Mouse (Mus musculus) layer of hippocampus, adult 2 months (tissue): ENCODE measurements around the gene Alx1. TPM values are rescaled to one million over a fixed set of nuclear protein-coding genes. Genes with fewer than 3 reads are reported as not detected.

Source experiments
- DNase-seq, 2 experiments: peaks; one replicate each; pipeline ENCODE4 v3.0.0; 2022; ENCODE audit warnings: low spot score in 2 of 2
- H3K27ac ChIP-seq: fragments of 200-600 bp; 2 replicates; pipeline ENCODE4 v1.8.1; 2022
- H3K4me3 ChIP-seq: fragments of 200-600 bp; 2 replicates; pipeline ENCODE4 v1.8.1; 2022; ENCODE audit warnings: mild to moderate bottlenecking
- CTCF ChIP-seq: fragments of 200-600 bp; conservative IDR thresholded peaks from 2 replicates; pipeline ENCODE4 v1.8.1; 2022; ENCODE audit warnings: antibody characterized with exemption, mild to moderate bottlenecking, moderate library complexity
- long read RNA-seq, 2 experiments: library from polyadenylated mRNA; stranded (forward); transcript quantifications; one replicate each; pipeline ENCODE4 v2.0.0; 2021; ENCODE audit warnings: borderline mapping rate in 2 of 2
- total RNA-seq, 2 experiments: library from RNA; stranded (reverse); gene quantifications; 2 replicates each; pipeline ENCODE4 v1.2.3; 2021

Alx1 gene
- under 1 TPM; 0.22 to 0.28 TPM for total RNA-seq
- long read RNA-seq, experiment 1, result 0 reads
- long read RNA-seq, experiment 2, result 0 reads

DNA sequence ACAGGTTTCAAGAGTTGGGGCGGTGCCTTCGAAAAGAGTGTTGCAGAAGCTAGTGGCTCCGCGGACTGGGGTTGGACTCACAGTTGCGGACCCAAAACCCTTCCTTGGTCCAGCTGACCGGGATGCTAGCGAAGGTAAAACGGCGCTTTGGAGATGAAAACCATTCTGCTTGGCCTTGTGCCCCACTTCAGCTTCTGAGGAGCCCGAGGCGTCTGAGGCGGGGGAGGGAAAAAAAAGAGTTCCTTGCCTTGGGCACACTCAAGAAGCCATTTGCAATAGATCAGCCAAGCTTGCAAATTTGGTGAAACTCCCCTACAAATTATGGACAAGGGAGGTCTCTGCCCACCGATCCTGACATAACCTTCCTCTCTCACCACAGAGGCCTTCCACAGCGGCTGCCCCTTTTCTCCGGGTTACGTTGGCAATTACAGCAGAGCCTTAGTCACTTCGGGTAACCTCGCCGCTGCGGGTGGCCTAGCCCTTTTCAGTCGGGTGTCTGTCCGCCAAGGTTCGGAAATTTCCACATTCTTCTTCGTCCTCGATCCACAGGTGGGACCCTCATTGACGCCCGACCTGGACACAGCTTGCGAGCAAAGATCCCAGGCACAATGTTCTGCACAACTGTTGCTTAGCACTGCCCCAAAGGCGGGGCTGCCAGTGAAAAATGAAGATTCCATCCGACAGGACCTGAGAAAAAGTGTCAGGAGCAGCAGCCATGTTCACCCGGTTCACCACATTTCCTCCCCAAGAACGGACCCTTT lies at the start of gene Alx1:
Gene Alx1, minus strand, starts transcription at position 486 of the 761 bp plus-strand sequence.
- no peak for DNase-seq
- TF ChIP-seq CTCF, result no peak
- H3K27ac ChIP-seq, result no peak within 1 kb of the TSS
- H3K4me3 ChIP-seq, result no peak within 1 kb of the TSS

DNA sequence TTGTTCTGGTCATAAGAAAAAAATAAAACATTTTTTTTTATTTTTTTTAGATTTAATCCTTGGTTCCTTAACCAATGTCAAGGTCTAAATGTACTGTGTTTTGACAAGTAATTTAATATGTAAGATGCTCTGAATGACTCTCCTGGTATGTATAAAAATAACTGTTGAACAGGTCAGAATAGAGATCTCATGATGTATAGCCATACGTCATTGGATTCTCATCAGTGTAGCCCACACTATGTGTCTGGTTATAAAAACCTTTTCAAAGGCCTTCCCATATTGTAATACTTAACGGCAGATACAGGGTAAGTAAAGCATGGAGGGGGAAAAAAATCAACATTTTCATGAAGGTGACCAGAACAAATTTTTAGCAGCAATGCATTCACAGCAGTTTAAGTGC lies 19.6 kb upstream of the Alx1 start:
- no peak for DNase-seq
- no peak overlapping the region for H3K4me3 ChIP-seq
- TF ChIP-seq CTCF, result no peak
- no peak overlapping the region for H3K27ac ChIP-seq

DNA sequence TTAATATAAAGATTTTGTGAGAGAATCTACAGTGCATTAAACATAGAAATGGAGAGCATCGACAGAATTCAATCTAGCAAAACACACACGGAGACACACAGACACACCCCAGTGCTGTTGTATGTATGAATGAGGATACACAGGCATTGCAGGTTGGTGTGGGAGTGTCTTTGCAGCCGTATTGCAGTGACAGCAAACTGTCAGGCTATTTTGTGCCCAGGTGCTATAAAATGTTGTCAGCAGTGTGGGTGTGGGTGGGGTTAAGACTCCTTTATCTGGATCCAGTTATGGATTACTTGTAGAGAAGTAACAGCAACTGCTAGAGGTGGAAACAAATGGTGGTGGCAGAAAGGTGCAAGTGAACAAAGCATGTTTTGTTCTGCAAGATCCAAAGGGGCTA lies 16.6 kb upstream of the Alx1 start:
- Histone ChIP-seq H3K27ac (no peak overlapping the region), H3K4me3 (no peak overlapping the region)
- DNase-seq, result no peak
- TF ChIP-seq CTCF, result no peak

DNA sequence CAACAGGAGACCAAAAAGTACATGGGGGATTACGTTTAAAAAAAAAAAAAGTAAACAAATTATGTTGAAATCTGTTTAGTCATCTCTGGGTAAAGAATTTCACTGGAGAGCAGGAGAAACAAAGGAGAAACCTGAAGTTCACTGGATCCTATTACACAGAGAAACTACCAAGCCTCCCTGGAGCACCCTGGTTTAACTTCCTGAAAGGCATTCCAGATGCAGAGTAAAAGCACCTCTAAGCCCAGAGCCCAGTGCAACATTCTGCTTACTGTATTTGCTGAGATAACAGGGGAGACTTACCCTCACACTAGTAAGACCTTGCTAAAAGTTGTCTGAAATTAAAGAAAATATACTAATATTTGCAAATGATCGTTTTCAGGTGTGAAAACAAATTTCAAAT lies 15.0 kb upstream of the Alx1 start:
- no peak for TF ChIP-seq CTCF
- no peak for DNase-seq
- Histone ChIP-seq H3K4me3 (no peak overlapping the region), H3K27ac (no peak overlapping the region)

DNA sequence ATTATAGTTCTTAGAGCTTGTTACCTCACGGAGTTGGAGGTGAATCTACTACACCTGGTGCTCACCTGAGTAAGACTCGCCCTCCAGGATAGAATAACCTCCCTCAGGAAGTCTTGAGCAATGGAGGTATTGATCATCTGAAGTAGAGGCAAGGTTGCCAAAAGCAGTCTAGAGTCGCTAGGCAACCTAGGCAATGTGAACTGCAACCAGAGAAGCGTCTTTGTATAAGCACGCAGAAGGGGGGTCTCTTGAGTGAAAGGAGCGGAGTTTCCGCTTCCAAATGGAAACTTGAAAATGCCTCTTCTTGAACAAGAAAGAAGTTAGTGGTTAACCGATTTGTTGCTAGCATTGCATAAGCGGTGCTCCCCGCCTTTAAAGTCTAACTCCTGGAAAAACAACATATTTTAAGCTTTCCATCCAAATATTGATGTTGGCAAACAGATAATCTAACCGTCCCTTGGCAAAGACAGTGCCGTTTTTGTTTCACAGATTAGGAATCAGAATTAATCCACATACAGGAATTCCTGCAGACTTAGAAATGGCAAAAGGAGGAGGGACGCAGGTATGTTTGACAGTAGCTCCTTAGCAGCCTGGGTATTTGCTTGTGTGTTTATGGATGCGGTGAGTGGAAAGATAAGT lies 5.1 kb upstream of the Alx1 start:
- TF ChIP-seq CTCF, result no peak
- no peak overlapping the region for H3K4me3 ChIP-seq
- no peak for DNase-seq
- H3K27ac ChIP-seq, result no peak overlapping the region

DNA sequence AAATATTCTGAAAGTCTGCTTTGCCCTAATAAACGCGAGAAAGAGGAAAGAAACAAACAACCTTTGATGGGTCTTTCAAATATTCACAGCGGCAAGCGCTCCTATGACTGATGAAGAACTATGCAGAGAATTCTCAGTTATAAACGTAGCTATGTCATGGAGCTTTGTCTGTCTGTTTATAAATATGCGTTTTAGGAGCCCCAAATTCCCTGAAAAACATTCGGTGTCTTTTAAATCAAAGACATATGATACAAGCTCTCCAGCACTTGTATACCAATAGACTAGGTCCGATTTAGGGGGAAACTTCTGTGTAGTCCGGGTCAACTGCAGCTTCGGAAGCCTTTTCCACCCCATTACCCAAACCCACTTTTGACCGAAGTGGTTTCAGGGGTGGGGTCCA lies 916 bp upstream of the Alx1 start:
- Histone ChIP-seq H3K4me3 (no peak overlapping the region), H3K27ac (no peak overlapping the region)
- no peak for TF ChIP-seq CTCF
- DNase-seq, result no peak

DNA sequence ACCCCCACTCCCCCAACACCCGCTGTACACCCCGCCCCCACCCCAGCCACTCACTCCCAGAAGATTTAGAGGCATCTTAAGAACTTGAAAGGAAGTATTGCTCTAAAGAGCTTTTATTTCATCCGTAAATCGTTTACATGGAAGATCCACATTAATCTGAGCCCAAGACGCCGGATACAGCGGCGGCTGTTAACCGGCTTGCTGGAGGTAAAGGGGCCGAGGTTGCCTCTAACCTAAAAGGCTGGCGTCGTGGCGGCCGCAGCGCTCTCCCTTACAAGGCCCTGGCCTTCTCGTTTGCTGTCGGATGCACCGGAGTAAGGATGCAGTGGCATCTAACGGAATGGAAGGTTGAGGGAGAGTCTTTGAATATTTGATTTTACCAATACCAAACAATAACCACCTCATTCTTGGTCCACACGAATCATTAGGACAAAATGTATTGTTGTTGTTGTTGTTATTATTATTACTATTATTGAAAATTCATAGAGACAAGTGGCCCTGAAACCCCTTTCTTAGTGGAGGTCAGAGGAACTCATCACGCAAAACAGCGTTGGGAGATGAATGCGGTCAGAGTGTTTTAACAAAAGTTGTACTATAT lies 784 bp downstream of the Alx1 start:
- no peak for TF ChIP-seq CTCF
- Histone ChIP-seq H3K27ac (no peak overlapping the region), H3K4me3 (no peak overlapping the region)
- DNase-seq, result no peak

DNA sequence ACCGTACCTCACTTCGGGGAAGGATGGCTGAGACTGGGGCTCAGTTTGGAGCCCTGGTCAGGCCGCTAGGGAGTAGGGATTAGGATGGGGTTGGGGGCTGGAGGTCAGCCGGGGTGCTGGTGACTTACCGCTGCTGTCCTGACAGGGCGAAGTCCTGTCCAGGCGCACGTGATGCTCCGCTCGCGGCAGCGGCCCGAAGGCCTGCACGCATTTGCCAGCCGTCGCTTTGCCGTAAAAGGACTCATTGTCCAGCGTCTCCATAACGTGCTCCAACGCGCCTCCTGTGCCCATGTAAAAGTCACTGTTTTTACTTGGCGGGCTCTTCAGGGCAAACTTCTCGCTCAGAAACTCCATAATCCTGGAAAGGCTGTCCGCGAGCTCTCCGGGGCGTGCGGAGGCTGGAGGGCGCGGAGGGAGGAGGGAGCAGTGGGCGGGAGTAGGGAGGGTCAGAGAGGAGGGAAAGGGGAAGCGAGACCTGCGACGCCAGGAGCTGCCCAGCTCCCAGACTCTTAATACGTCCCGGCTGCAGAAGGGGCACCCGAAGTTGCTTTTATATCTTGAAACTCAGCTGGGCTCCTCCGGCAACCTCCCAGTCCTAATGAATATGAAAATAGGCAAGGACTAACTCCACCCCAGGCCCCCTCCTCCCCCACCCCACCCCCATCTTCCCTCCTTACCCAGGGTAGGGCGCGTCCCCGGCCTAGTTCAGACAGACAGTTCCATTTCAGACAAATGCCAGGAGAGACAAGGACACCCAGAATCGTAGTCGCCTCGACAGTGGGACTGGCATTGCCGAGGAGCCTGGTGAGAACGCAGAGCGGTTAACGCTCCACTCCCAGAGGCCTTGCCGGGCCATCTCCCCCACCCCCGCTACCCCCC lies 1.5 kb downstream of the Alx1 start:
- H3K4me3 ChIP-seq, result peak overlapping the region; percentile 6; the same call in 1 of the 2 replicates
- no peak for TF ChIP-seq CTCF
- DNase-seq, result no peak
- H3K27ac ChIP-seq, result no peak overlapping the region

DNA sequence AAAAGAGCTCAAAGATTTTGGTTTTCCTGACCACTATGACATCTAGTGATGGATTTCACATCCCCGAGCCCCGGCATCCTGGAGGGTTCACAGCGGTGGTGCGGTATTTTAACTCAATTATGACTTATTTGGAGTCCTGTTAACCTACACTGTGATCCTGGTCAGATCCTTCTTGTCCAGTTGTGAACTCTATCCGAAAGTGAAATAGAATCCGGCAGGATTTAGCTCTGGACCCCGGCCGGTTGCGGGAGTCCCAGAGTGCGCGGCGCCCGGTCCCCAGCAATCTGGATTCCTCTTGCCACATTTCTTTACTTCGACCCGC lies 2.1 kb downstream of the Alx1 start:
- TF ChIP-seq CTCF, result no peak
- no peak overlapping the region; the same call in 1 of the 2 replicates for H3K4me3 ChIP-seq
- no peak overlapping the region for H3K27ac ChIP-seq
- no peak for DNase-seq

DNA sequence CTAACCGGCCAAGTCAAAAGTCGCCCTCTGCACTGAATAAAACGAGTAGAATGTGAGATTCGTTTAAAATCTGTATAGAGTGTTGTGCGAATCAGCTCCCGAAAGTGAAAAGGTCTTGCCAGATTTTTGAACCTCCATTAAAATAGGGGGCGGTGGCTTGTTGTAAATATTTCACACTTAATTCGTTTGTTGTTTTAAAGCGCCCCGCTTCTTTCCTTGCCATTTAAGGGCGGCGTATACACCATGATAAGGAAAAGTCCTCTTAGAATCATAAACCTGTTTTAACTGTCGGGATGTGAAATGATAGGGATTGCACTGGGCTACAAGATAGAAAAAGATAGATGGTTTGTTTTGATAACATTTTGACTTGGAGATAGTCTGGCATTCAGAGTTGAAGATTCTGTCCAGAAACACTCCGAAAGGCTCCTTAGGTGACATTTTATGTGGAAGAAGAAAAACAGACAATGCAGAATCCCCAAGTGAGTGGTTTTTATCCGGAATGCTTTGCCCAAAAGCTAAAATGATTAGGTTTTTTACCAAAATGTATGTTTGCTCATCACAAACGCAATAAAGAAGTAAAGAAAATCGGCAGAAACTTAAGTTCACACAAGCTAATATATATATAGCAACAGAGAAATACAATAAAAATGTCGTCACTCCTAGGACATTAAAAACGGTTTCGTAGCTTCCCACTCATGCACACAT lies 2.6 kb downstream of the Alx1 start:
- Histone ChIP-seq H3K4me3 (no peak overlapping the region), H3K27ac (no peak overlapping the region)
- no peak for DNase-seq
- no peak for TF ChIP-seq CTCF

DNA sequence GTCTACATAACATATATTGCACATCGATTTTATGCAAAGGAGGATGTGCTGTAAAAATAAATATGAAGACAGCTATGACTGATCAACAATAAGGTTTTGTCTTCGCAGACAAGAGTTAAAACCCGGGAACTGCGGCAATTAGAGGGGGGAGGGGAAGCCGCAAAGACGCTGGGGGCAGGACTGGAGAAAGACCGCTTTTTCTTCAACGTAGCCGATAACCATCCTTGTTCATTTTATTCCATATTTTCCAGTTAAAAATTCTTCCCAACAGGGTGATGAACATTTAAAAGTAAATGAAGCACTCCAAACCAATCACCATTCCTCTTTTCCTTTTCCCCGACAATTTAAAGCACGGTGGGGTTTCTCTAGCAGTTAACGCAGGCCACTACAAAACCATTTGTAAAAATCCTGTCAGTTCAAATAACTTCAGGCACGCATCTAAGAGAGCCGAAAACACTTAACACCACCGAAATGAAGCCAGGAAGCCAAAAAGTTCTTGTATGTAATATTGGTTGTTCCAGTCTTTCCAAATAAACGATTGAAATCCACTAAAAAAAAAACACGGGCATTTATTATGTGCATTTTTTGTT lies 3.3 kb downstream of the Alx1 start:
- no peak overlapping the region for H3K27ac ChIP-seq
- H3K4me3 ChIP-seq, result no peak overlapping the region
- TF ChIP-seq CTCF, result no peak
- DNase-seq, result no peak

DNA sequence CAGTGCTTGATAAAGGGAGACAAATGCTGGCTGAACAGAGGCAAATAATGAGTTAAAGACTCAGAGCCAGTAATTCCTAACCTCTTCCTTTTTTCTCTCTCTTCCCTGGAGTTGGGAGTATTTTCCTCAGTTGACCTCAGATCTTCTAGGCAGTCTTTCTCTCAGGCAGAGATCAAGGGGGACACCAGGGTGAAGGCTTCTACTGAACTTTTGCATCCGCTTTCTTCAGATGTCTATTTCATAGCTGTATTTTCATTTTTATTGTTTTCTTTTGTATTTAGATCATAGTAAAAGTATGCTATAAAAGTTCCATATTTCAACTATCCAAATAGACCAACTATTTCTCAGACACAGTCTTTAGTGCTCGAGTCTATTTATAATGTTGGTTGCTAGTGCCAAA lies 27.5 kb downstream of the Alx1 start:
- DNase-seq, result no peak
- no peak for TF ChIP-seq CTCF
- Histone ChIP-seq H3K4me3 (no peak overlapping the region), H3K27ac (no peak overlapping the region)
